ENCODE assay signal across 13 mouse cellular contexts in the genomic region with DNA sequence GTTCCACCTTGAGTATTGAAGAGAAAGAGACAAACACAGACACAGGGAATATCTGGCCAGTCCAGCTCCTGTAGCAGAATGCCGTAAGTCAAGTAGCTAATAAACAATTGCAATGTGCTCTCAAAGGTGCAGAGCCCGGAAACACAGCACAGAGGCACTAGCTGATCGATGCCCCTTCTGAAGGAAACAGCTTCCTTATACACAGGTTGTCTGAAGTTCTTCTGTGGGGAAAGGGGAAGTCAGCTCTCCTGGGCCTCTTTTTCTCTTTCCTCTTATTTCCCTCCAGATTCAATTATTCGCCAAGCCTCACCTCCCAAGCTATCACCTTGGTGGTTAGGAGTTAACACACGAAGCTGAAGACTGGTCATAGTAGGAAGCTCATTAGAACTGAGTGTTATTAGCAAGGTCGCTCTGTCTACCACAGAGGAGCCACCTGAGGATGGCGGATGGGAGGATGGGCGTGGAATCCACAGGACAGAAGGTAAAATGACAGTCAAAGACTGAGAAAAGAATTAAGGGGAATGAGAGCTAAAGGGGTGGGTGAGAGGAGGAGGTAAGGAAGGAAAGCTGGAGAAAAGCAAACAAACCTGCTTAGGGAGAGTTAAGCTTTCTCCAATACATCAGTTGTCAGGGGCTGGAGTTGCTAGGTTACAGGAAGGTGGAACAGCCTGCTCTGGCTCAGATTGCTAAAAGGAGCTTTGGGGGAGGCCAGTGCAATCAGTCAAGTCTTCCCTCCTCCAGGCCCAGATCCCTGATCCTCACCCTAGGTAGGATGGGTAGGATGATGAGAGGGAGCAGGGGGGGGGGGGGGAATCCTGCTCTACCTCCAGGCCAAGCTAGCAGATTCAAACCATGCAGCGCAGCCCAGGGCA. TPM values are rescaled to one million over a fixed set of nuclear protein-coding genes. Genes with fewer than 3 reads are reported as not detected.
DNase-seq lines count a peak whose midpoint lies in the region; ATAC-seq and TF ChIP-seq lines count a peak whose summit lies in the region.
"Had no signal": no experiment of that assay in that cellular context is flagged by ENCODE, and none has a peak within 500 bp of the region (broad histone marks: within the 10 kb centered on the region; RNA-seq: fewer than 3 reads in every experiment).

No protein-coding gene starts in this region.

- no peak for ATAC-seq in erythroid progenitor cell, adult 5-6 weeks (replicated peaks; ENCODE audit: low FRiP score, poor library complexity, severe bottlenecking)
- ATAC-seq: forebrain, embryonic 15.5 days had no signal

- peaks cover 15 to 18% of the 10 kb centered on the region in 2 experiments for H3K27me3 ChIP-seq in MEL (ENCODE audit: control insufficient read depth in 1 of 2, insufficient read depth in 2 of 2, low read length in 2 of 2)
- H3K27me3 ChIP-seq in midbrain, embryonic 10.5 days (ENCODE audit: low read depth, poor library complexity, severe bottlenecking): no peaks in the 10 kb centered on the region
- H3K27me3 ChIP-seq: forebrain, embryonic 15.5 days; liver, embryonic 13.5 days had no signal

- no peaks in the 10 kb centered on the region for H3K4me1 ChIP-seq in MEL (ENCODE audit: control insufficient read depth in 1 of 2, insufficient read depth in 2 of 2, low read length in 2 of 2)
- H3K4me1 ChIP-seq in midbrain, embryonic 10.5 days: peaks cover 22% of the 10 kb centered on the region
- H3K4me1 ChIP-seq: forebrain, embryonic 15.5 days had no signal

- no peaks in the 10 kb centered on the region for H3K9me3 ChIP-seq in MEL (replicated peaks; ENCODE audit: insufficient read depth, low read length)
- H3K9me3 ChIP-seq in midbrain, embryonic 10.5 days (replicated peaks): no peaks in the 10 kb centered on the region
- H3K9me3 ChIP-seq: forebrain, embryonic 15.5 days; liver, embryonic 13.5 days had no signal

- H3K36me3 ChIP-seq in MEL (ENCODE audit: control insufficient read depth in 1 of 2, insufficient read depth in 2 of 2, low read length in 2 of 2): no peaks in the 10 kb centered on the region
- no peaks in the 10 kb centered on the region for H3K36me3 ChIP-seq in midbrain, embryonic 10.5 days
- H3K36me3 ChIP-seq: forebrain, embryonic 15.5 days; liver, embryonic 13.5 days had no signal

- no peak overlapping the region for H3K27ac ChIP-seq in MEL (ENCODE audit: control insufficient read depth, low read depth, low read length)
- 0 out of 2 replicates have a peak overlapping the region, but pooled peaks have one; percentile 17 for H3K27ac ChIP-seq in midbrain, embryonic 10.5 days (replicated peaks)
- H3K27ac ChIP-seq: forebrain, embryonic 15.5 days; hindbrain, embryonic 14.5 days; liver, embryonic 13.5 days had no signal

- no peak for TF ChIP-seq EP300 in MEL (IDR thresholded peaks at IDR 0.05; ENCODE audit: low read depth in 1 of 2, low read length in 2 of 2)

- no peak overlapping the region for H3K4me3 ChIP-seq in MEL (ENCODE audit: control insufficient read depth in 1 of 2, insufficient read depth in 1 of 2, low read depth in 2 of 2, low read length in 2 of 2)
- no peak overlapping the region for H3K4me3 ChIP-seq in midbrain, embryonic 10.5 days
- H3K4me3 ChIP-seq: forebrain, embryonic 15.5 days; liver, embryonic 13.5 days had no signal

- peak; percentile 13 to 43 for DNase-seq in frontal cortex, adult 2 months (ENCODE audit: extremely low spot score in 1 of 2, low spot score in 1 of 2)
- DNase-seq in frontal cortex, postnatal 10 days (ENCODE audit: low spot score in 2 of 2): no peak
- DNase-seq in layer of hippocampus, adult 9-11 months: peak; percentile 16
- no peak for DNase-seq in layer of hippocampus, postnatal 14 days (ENCODE audit: low spot score in 2 of 2)
- DNase-seq in MEL (ENCODE audit: low read depth, low spot score): peak; percentile 10
- DNase-seq in midbrain, embryonic 10.5 days (ENCODE audit: low spot score): no peak
- no peak for DNase-seq in heart, postnatal 36 days
- DNase-seq: liver, embryonic 13.5 days; spleen, adult 18-20 months; thymus, postnatal 4 days had no signal

- no peak for TF ChIP-seq POLR2A in MEL (IDR thresholded peaks at IDR 0.05; ENCODE audit: control insufficient read depth in 1 of 2, insufficient read depth in 1 of 2, low read depth in 1 of 2, low read length in 2 of 2, poor library complexity in 1 of 2)

- WGBS in midbrain, embryonic 10.5 days: 74% methylated on average over 9 of the region's 9 CpGs

- H3K79me2 ChIP-seq in MEL (ENCODE audit: control insufficient read depth, insufficient read depth, low read length, poor library complexity): no peaks in the 10 kb centered on the region

- TF ChIP-seq CTCF in MEL (IDR thresholded peaks at IDR 0.05 in 2 of 3, conservative IDR thresholded peaks at IDR 0.05 in 1 of 3; ENCODE audit: control insufficient read depth in 1 of 3, insufficient read depth in 1 of 3, low read depth in 2 of 3, low read length in 3 of 3, poor library complexity in 1 of 3, severe bottlenecking in 1 of 3): no peak

- intact Hi-C loops in heart, postnatal 36 days (cut with DNase I): no loop called here

- TF ChIP-seq RAD21 in MEL (IDR thresholded peaks at IDR 0.05; ENCODE audit: low read depth, low read length): no peak

- H3K9ac ChIP-seq in MEL (ENCODE audit: control insufficient read depth, low read depth, low read length, poor library complexity, severe bottlenecking): no peak overlapping the region
- H3K9ac ChIP-seq: forebrain, embryonic 15.5 days; hindbrain, embryonic 14.5 days; liver, embryonic 13.5 days had no signal

TF ChIP-seq in MEL, 35 proteins besides CTCF, POLR2A, EP300 and RAD21:
- no peak for TF ChIP-seq MEF2A (IDR thresholded peaks at IDR 0.05; ENCODE audit: extremely low read depth, insufficient replicate concordance, low read depth, low read length, poor library complexity, severe bottlenecking)
- TF ChIP-seq USF2 (IDR thresholded peaks at IDR 0.05; ENCODE audit: borderline replicate concordance in 1 of 2, insufficient read depth in 1 of 2, low read depth in 1 of 2, low read length in 2 of 2): no peak
- TF ChIP-seq NELFE (IDR thresholded peaks at IDR 0.05; ENCODE audit: low read depth, low read length): no peak
- TF ChIP-seq MYB (IDR thresholded peaks at IDR 0.05; ENCODE audit: low read depth, low read length): no peak
- TF ChIP-seq JUND (IDR thresholded peaks at IDR 0.05; ENCODE audit: low read depth, low read length): no peak
- no peak for TF ChIP-seq TBP (IDR thresholded peaks at IDR 0.05; ENCODE audit: low read depth, low read length)
- no peak for TF ChIP-seq HCFC1 (IDR thresholded peaks at IDR 0.05; ENCODE audit: low read depth, low read length)
- no peak for TF ChIP-seq ZNF384 (IDR thresholded peaks at IDR 0.05; ENCODE audit: low read depth, low read length)
- TF ChIP-seq SIN3A (IDR thresholded peaks at IDR 0.05; ENCODE audit: low read length): no peak
- TF ChIP-seq MYC (IDR thresholded peaks at IDR 0.05; ENCODE audit: low read depth, low read length): no peak
- no peak for TF ChIP-seq MAZ (IDR thresholded peaks at IDR 0.05; ENCODE audit: low read depth, low read length)
- no peak for TF ChIP-seq POLR2AphosphoS5 (IDR thresholded peaks at IDR 0.05; ENCODE audit: borderline replicate concordance, low read depth, low read length)
- no peak for TF ChIP-seq POLR2AphosphoS2 (IDR thresholded peaks at IDR 0.05; ENCODE audit: low read length)
- TF ChIP-seq MAX (IDR thresholded peaks at IDR 0.05; ENCODE audit: low read length): no peak
- TF ChIP-seq ZKSCAN1 (IDR thresholded peaks at IDR 0.05; ENCODE audit: low read depth, low read length): no peak
- no peak for TF ChIP-seq NRF1 (IDR thresholded peaks at IDR 0.05; ENCODE audit: insufficient read depth, low read depth, low read length, poor library complexity, severe bottlenecking)
- no peak for TF ChIP-seq TAL1 (IDR thresholded peaks at IDR 0.05; ENCODE audit: low read length)
- no peak for TF ChIP-seq ZC3H11A (IDR thresholded peaks at IDR 0.05; ENCODE audit: low read depth, low read length)
- no peak for TF ChIP-seq BHLHE40 (IDR thresholded peaks at IDR 0.05; ENCODE audit: borderline replicate concordance, low read depth, low read length)
- TF ChIP-seq RCOR1 (IDR thresholded peaks at IDR 0.05; ENCODE audit: low read depth, low read length): no peak

RNA-seq across cellular contexts. Expression of a gene that starts 55.3 kb away (rescaled TPM):
- polyA plus RNA-seq in frontal cortex, adult 2 months (2012; rRNA removed): 254 and 257 TPM in 2 replicates
- total RNA-seq in layer of hippocampus, postnatal 14 days (2021): 100 to 1,000 TPM; 382 to 407 TPM
- total RNA-seq in MEL (2012; rRNA removed): 121 and 128 TPM in 2 replicates
- 1,000 to 10,000 TPM in 1 of 2 experiments, 100 to 1,000 TPM in 1; 268 to 2,029 TPM for polyA plus RNA-seq in MEL (2012; ENCODE audit: insufficient read depth in 1 of 2, insufficient read length in 2 of 2, low read depth in 1 of 2, low replicate concordance in 2 of 2, missing spikeins in 1 of 2)
- polyA plus RNA-seq in midbrain, embryonic 10.5 days (2016; fragmentation: Nextera tagmentation; extraction: Ambion mirVana): 205 and 213 TPM in 2 replicates
- total RNA-seq in erythroid progenitor cell, adult 5-6 weeks (2015; ENCODE audit: low replicate concordance): 194 and 207 TPM in 2 replicates
- total RNA-seq in erythroid progenitor cell, adult 5-6 weeks (2017; ENCODE audit: low replicate concordance): 395 and 426 TPM in 2 replicates
- total RNA-seq in heart, postnatal 36 days (2021): 100 to 1,000 TPM; 445 to 446 TPM

Comparison
In these comparisons a context has a peak if more than half of its experiments do, and no peak if none do; other contexts are left out.
1. DNase-seq: peak in frontal cortex, adult 2 months (2 of 2), layer of hippocampus, adult 9-11 months (single experiment) and MEL (single experiment); none in frontal cortex, postnatal 10 days (0 of 2), layer of hippocampus, postnatal 14 days (0 of 2), midbrain, embryonic 10.5 days (single experiment) and heart, postnatal 36 days (0 of 2).